ENCODE assay signal across 24 mouse cellular contexts in genomic region chr11:89998996-89999770, GRCm38 (mm10). TPM values are rescaled to one million over a fixed set of nuclear protein-coding genes. Genes with fewer than 3 reads are reported as not detected.
DNase-seq lines count a peak whose midpoint lies in the region; ATAC-seq and TF ChIP-seq lines count a peak whose summit lies in the region.
"Had no signal": no experiment of that assay in that cellular context is flagged by ENCODE, and none has a peak within 500 bp of the region (broad histone marks: within the 10 kb centered on the region; RNA-seq: fewer than 3 reads in every experiment).

No protein-coding gene starts in this region.

- TF ChIP-seq EP300 in liver, postnatal 0 days (IDR thresholded peaks at IDR 0.05; ENCODE audit: low read depth) = no peak

- no peak for TF ChIP-seq CTCF in liver, postnatal 0 days (IDR thresholded peaks at IDR 0.05; ENCODE audit: low read depth)

- peaks cover 10% of the 10 kb centered on the region; the same call in 1 of the 2 replicates for H3K4me1 ChIP-seq in heart, embryonic 10.5 days
- H3K4me1 ChIP-seq in liver, postnatal 0 days (ENCODE audit: insufficient read depth) = peaks cover 37% of the 10 kb centered on the region

- H3K27me3 ChIP-seq in heart, embryonic 10.5 days (ENCODE audit: insufficient read depth, poor library complexity, severe bottlenecking) = no peaks in the 10 kb centered on the region
- H3K27me3 ChIP-seq in liver, postnatal 0 days (ENCODE audit: insufficient read depth, low read length) = no peaks in the 10 kb centered on the region
- H3K27me3 ChIP-seq: embryonic facial prominence, embryonic 13.5 days; embryonic facial prominence, embryonic 15.5 days; forebrain, embryonic 13.5 days; forebrain, embryonic 15.5 days had no signal

- no peaks in the 10 kb centered on the region for H3K9me3 ChIP-seq in heart, embryonic 10.5 days
- no peaks in the 10 kb centered on the region for H3K9me3 ChIP-seq in liver, postnatal 0 days (ENCODE audit: low read length)
- H3K9me3 ChIP-seq: embryonic facial prominence, embryonic 13.5 days; embryonic facial prominence, embryonic 15.5 days; forebrain, embryonic 13.5 days; forebrain, embryonic 15.5 days had no signal

- DNase-seq in heart, embryonic 10.5 days (ENCODE audit: low spot score) = peak; percentile 73
- no peak for DNase-seq in heart, postnatal 14 days
- DNase-seq in liver, postnatal 0 days = no peak
- DNase-seq in liver = no peak
- peak; percentile 20 for DNase-seq in ZHBTc4 (ENCODE audit: low read depth, low spot score)
- DNase-seq: adrenal gland, adult 2 months; adrenal gland, postnatal 10 days; adrenal gland, postnatal 25 days; cerebellum, adult 11 months; cerebellum, adult 18-20 months; cerebellum, adult 8-10 months; cerebellum, adult 9-11 months; cerebellum, postnatal 14 days; cerebellum, postnatal 36 days; embryo, embryonic 11 days; forebrain, postnatal 0 days had no signal

- no peak overlapping the region for H3K4me3 ChIP-seq in heart, embryonic 10.5 days
- no peak overlapping the region for H3K4me3 ChIP-seq in liver, postnatal 0 days (ENCODE audit: low read depth, low read length)
- H3K4me3 ChIP-seq: embryonic facial prominence, embryonic 13.5 days; embryonic facial prominence, embryonic 15.5 days; erythroblast, embryonic 14.5 days; forebrain, embryonic 13.5 days; forebrain, embryonic 15.5 days had no signal

- H3K27ac ChIP-seq in heart, embryonic 10.5 days = no peak overlapping the region
- peak overlapping the region; percentile 66 for H3K27ac ChIP-seq in liver, postnatal 0 days (ENCODE audit: low read depth)
- H3K27ac ChIP-seq: embryonic facial prominence, embryonic 13.5 days; embryonic facial prominence, embryonic 15.5 days; forebrain, embryonic 13.5 days; forebrain, embryonic 15.5 days had no signal

- no peak for ATAC-seq in liver, postnatal 0 days
- no peak for ATAC-seq in erythroid progenitor cell, adult 5-6 weeks (replicated peaks; ENCODE audit: low FRiP score, poor library complexity, severe bottlenecking)
- ATAC-seq: forebrain, embryonic 13.5 days; forebrain, embryonic 15.5 days; forebrain, postnatal 0 days had no signal

- intact Hi-C loops in heart, postnatal 14 days (cut with DNase I) = no loop called here

- H3K4me2 ChIP-seq in liver, postnatal 0 days (ENCODE audit: low read depth, low read length) = no peak overlapping the region
- H3K4me2 ChIP-seq: embryonic facial prominence, embryonic 13.5 days; embryonic facial prominence, embryonic 15.5 days; forebrain, embryonic 13.5 days; forebrain, embryonic 15.5 days had no signal

- WGBS in heart, embryonic 10.5 days = 88% methylated on average over 18 of the region's 18 CpGs
- 79% methylated on average over 18 of the region's 18 CpGs for WGBS in liver, postnatal 0 days (ENCODE audit: insufficient replicate concordance)

- H3K9ac ChIP-seq in liver, postnatal 0 days (replicated peaks) = no peak overlapping the region
- H3K9ac ChIP-seq: embryonic facial prominence, embryonic 13.5 days; embryonic facial prominence, embryonic 15.5 days; forebrain, embryonic 13.5 days; forebrain, embryonic 15.5 days; forebrain, postnatal 0 days had no signal

- H3K36me3 ChIP-seq in heart, embryonic 10.5 days = no peaks in the 10 kb centered on the region
- H3K36me3 ChIP-seq in liver, postnatal 0 days (replicated peaks; ENCODE audit: insufficient read depth, low read length) = no peaks in the 10 kb centered on the region
- H3K36me3 ChIP-seq: embryonic facial prominence, embryonic 13.5 days; embryonic facial prominence, embryonic 15.5 days; forebrain, embryonic 15.5 days had no signal

RNA-seq across cellular contexts. Expression of gene Pctp, which starts 3.5 kb away (rescaled TPM):
- polyA plus RNA-seq in heart, embryonic 10.5 days (2016; fragmentation: Nextera tagmentation; extraction: Ambion mirVana) = 26.2 and 28.5 TPM in 2 replicates
- total RNA-seq in heart, postnatal 14 days (2021) = 1 to 10 TPM; 4.0 to 4.1 TPM
- polyA plus RNA-seq in liver, postnatal 0 days (2015; fragmentation: Nextera tagmentation; extraction: Ambion mirVana) = 67.2 and 68.4 TPM in 2 replicates
- 3.8 TPM in 1 of 2 replicates, not detected in the other for total RNA-seq in erythroid progenitor cell, adult 5-6 weeks (2015; ENCODE audit: low replicate concordance)
- total RNA-seq in erythroid progenitor cell, adult 5-6 weeks (2017; ENCODE audit: low replicate concordance) = 2.1 and 4.1 TPM in 2 replicates

RNA-seq across cellular contexts. Expression of gene Tmem100, which starts 31.0 kb away (rescaled TPM):
- polyA plus RNA-seq in heart, embryonic 10.5 days (2016; fragmentation: Nextera tagmentation; extraction: Ambion mirVana) = 13.6 and 14.1 TPM in 2 replicates
- 10 to 100 TPM; 28.2 to 32.1 TPM for total RNA-seq in heart, postnatal 14 days (2021)
- 0.99 and 1.2 TPM in 2 replicates for polyA plus RNA-seq in liver, postnatal 0 days (2015; fragmentation: Nextera tagmentation; extraction: Ambion mirVana)
- 0.84 TPM in 1 of 2 replicates, not detected in the other for total RNA-seq in erythroid progenitor cell, adult 5-6 weeks (2015; ENCODE audit: low replicate concordance)
- not detected in 2 replicates for total RNA-seq in erythroid progenitor cell, adult 5-6 weeks (2017; ENCODE audit: low replicate concordance)
- total RNA-seq: MEL had no signal
- polyA plus RNA-seq: C2C12; erythroblast, embryonic 14.5 days had no signal

Comparison
In these comparisons a context has a peak if more than half of its experiments do, and no peak if none do; other contexts are left out.
1. DNase-seq: peak in heart, embryonic 10.5 days (single experiment) and ZHBTc4 (single experiment); none in heart, postnatal 14 days (0 of 2), liver, postnatal 0 days (single experiment) and liver (single experiment).
2. RNA of gene Tmem100, which starts 31.0 kb away (total RNA-seq): 28.2 to 32.1 TPM in heart, postnatal 14 days; 0.84 TPM in erythroid progenitor cell, adult 5-6 weeks; every median in the first group is over 10 times any median in the second.